Mouse (Mus musculus): ENCODE measurements at regions not wholly inside any gene's neighbourhood (a gene's known extent, or its start where the extent isn't known, plus 50 kb on each side); places are given as distances from the start of the nearest gene placed in this dataset.

GRCm38 (mm10) chr10:99654284-99654683 lies 105.2 kb downstream of the Csl start:
- H3K4me1 ChIP-seq = no peaks in the 10 kb centered on the region
- 88% methylated on average over 4 of the region's 4 CpGs for WGBS

GRCm38 (mm10) chr10:99676557-99677098 lies 82.8 kb downstream of the Csl start:
- 77% methylated on average over 3 of the region's 3 CpGs for WGBS
- Histone ChIP-seq H3K27ac (no peak overlapping the region), H3K9me3 (replicated peaks) (no peaks in the 10 kb centered on the region), H3K4me2 (replicated peaks) (no peak overlapping the region), H3K4me3 (no peak overlapping the region), H3K36me3 (no peaks in the 10 kb centered on the region), H3K9ac (no peak overlapping the region), H3K4me1 (no peaks in the 10 kb centered on the region), H3K27me3 (no peaks in the 10 kb centered on the region)
- ATAC-seq (ENCODE audit: low FRiP score) = no peak

More at GRCm38 (mm10) chr10:99654284-99654683, 105.2 kb downstream of the Csl start:
- H3K9me3 ChIP-seq (replicated peaks) = no peaks in the 10 kb centered on the region
- ATAC-seq (ENCODE audit: low FRiP score) = no peak
- H3K9ac ChIP-seq = no peak overlapping the region
- no peak overlapping the region for H3K27ac ChIP-seq
- no peak overlapping the region for H3K4me2 ChIP-seq (replicated peaks)
- no peaks in the 10 kb centered on the region for H3K27me3 ChIP-seq
- H3K4me3 ChIP-seq = no peak overlapping the region
- H3K36me3 ChIP-seq = no peaks in the 10 kb centered on the region

- WGBS = 80% methylated on average over 9 of the region's 9 CpGs
- H3K4me3 ChIP-seq = no peak overlapping the region
- H3K27me3 ChIP-seq = no peaks in the 10 kb centered on the region
- H3K4me1 ChIP-seq = no peaks in the 10 kb centered on the region
- no peaks in the 10 kb centered on the region for H3K36me3 ChIP-seq
- H3K27ac ChIP-seq = no peak overlapping the region
- ATAC-seq (ENCODE audit: low FRiP score) = no peak
- no peaks in the 10 kb centered on the region for H3K9me3 ChIP-seq (replicated peaks)
- no peak overlapping the region for H3K4me2 ChIP-seq (replicated peaks)
- no peak overlapping the region for H3K9ac ChIP-seq
Observed at GRCm38 (mm10) chr10:99678096-99678495, 81.4 kb downstream of the Csl start.

- Histone ChIP-seq H3K4me1 (no peaks in the 10 kb centered on the region), H3K4me2 (replicated peaks) (no peak overlapping the region), H3K27ac (no peak overlapping the region), H3K4me3 (no peak overlapping the region), H3K9ac (no peak overlapping the region), H3K27me3 (no peaks in the 10 kb centered on the region), H3K9me3 (replicated peaks) (no peaks in the 10 kb centered on the region), H3K36me3 (no peaks in the 10 kb centered on the region)
- ATAC-seq (ENCODE audit: low FRiP score) = no peak
- WGBS = 88% methylated on average over 6 of the region's 6 CpGs
Observed at GRCm38 (mm10) chr10:99679813-99680212, 79.6 kb downstream of the Csl start.

- H3K9me3 ChIP-seq (replicated peaks) = no peaks in the 10 kb centered on the region
- ATAC-seq (ENCODE audit: low FRiP score) = peak; percentile 70
- no peaks in the 10 kb centered on the region for H3K4me1 ChIP-seq
- H3K27ac ChIP-seq = peak overlapping the region; percentile 69
- H3K36me3 ChIP-seq = no peaks in the 10 kb centered on the region
- 45% methylated on average over 4 of the region's 4 CpGs for WGBS
- no peaks in the 10 kb centered on the region for H3K27me3 ChIP-seq
- H3K4me3 ChIP-seq = no peak overlapping the region
- H3K9ac ChIP-seq = no peak overlapping the region
- H3K4me2 ChIP-seq (replicated peaks) = no peak overlapping the region
Observed at GRCm38 (mm10) chr10:99681932-99682331, 77.5 kb downstream of the Csl start.

GRCm38 (mm10) chr10:99682350-99682749 lies 77.1 kb downstream of the Csl start:
- Histone ChIP-seq H3K9ac (no peak overlapping the region), H3K4me1 (no peaks in the 10 kb centered on the region), H3K4me3 (no peak overlapping the region), H3K9me3 (replicated peaks) (no peaks in the 10 kb centered on the region), H3K27ac (peak overlapping the region; percentile 69; the same call in 1 of the 2 replicates), H3K27me3 (no peaks in the 10 kb centered on the region), H3K4me2 (replicated peaks) (no peak overlapping the region), H3K36me3 (no peaks in the 10 kb centered on the region)
- peak; percentile 73 for ATAC-seq (ENCODE audit: low FRiP score)
- 70% methylated on average over 9 of the region's 9 CpGs for WGBS

- no peak overlapping the region for H3K4me2 ChIP-seq (replicated peaks)
- no peaks in the 10 kb centered on the region for H3K4me1 ChIP-seq
- H3K27ac ChIP-seq = no peak overlapping the region
- no peak for ATAC-seq (ENCODE audit: low FRiP score)
- 18% methylated on average over 3 of the region's 3 CpGs for WGBS
- no peaks in the 10 kb centered on the region for H3K27me3 ChIP-seq
- no peaks in the 10 kb centered on the region for H3K9me3 ChIP-seq (replicated peaks)
- H3K36me3 ChIP-seq = no peaks in the 10 kb centered on the region
- no peak overlapping the region for H3K4me3 ChIP-seq
- no peak overlapping the region for H3K9ac ChIP-seq
Observed at GRCm38 (mm10) chr10:99683310-99683709, 76.1 kb downstream of the Csl start.

- WGBS = 32% methylated on average over 5 of the region's 5 CpGs
- no peak for ATAC-seq (ENCODE audit: low FRiP score)
Observed at GRCm38 (mm10) chr10:99685911-99686310, 73.5 kb downstream of the Csl start.

GRCm38 (mm10) chr10:99687011-99687410 lies 72.4 kb downstream of the Csl start:
- Histone ChIP-seq H3K9me3 (replicated peaks) (no peaks in the 10 kb centered on the region), H3K36me3 (no peaks in the 10 kb centered on the region), H3K4me3 (no peak overlapping the region), H3K4me1 (no peaks in the 10 kb centered on the region), H3K4me2 (replicated peaks) (no peak overlapping the region), H3K27me3 (no peaks in the 10 kb centered on the region), H3K27ac (no peak overlapping the region), H3K9ac (no peak overlapping the region)
- no peak for ATAC-seq (ENCODE audit: low FRiP score)
- 69% methylated on average over 4 of the region's 4 CpGs for WGBS

More at GRCm38 (mm10) chr10:99685911-99686310, 73.5 kb downstream of the Csl start:
- no peaks in the 10 kb centered on the region for H3K4me1 ChIP-seq
- no peak overlapping the region for H3K4me3 ChIP-seq
- no peaks in the 10 kb centered on the region for H3K27me3 ChIP-seq
- no peak overlapping the region for H3K27ac ChIP-seq
- H3K9me3 ChIP-seq (replicated peaks) = no peaks in the 10 kb centered on the region
- no peak overlapping the region for H3K4me2 ChIP-seq (replicated peaks)
- H3K36me3 ChIP-seq = no peaks in the 10 kb centered on the region
- H3K9ac ChIP-seq = no peak overlapping the region

- ATAC-seq (ENCODE audit: low FRiP score) = no peak
- no peaks in the 10 kb centered on the region for H3K9me3 ChIP-seq (replicated peaks)
- no peaks in the 10 kb centered on the region for H3K27me3 ChIP-seq
- no peaks in the 10 kb centered on the region for H3K4me1 ChIP-seq
- 76% methylated on average over 8 of the region's 8 CpGs for WGBS
- no peak overlapping the region for H3K4me2 ChIP-seq (replicated peaks)
- no peaks in the 10 kb centered on the region for H3K36me3 ChIP-seq
- H3K9ac ChIP-seq = no peak overlapping the region
- H3K27ac ChIP-seq = no peak overlapping the region
- no peak overlapping the region for H3K4me3 ChIP-seq
Observed at GRCm38 (mm10) chr10:99697696-99698095, 61.8 kb downstream of the Csl start.

- Histone ChIP-seq H3K27ac (no peak overlapping the region), H3K9ac (no peak overlapping the region), H3K4me3 (no peak overlapping the region), H3K27me3 (no peaks in the 10 kb centered on the region), H3K36me3 (no peaks in the 10 kb centered on the region), H3K4me1 (no peaks in the 10 kb centered on the region), H3K9me3 (replicated peaks) (no peaks in the 10 kb centered on the region), H3K4me2 (replicated peaks) (no peak overlapping the region)
- WGBS = 39% methylated on average over 3 of the region's 3 CpGs
- peak; percentile 46; the same call in 1 of the 2 replicates for ATAC-seq (ENCODE audit: low FRiP score)
Observed at GRCm38 (mm10) chr10:99699498-99699897, 60.0 kb downstream of the Csl start.

- Histone ChIP-seq H3K4me3 (no peak overlapping the region), H3K27ac (no peak overlapping the region), H3K9me3 (replicated peaks) (no peaks in the 10 kb centered on the region), H3K36me3 (no peaks in the 10 kb centered on the region), H3K9ac (no peak overlapping the region), H3K27me3 (no peaks in the 10 kb centered on the region), H3K4me1 (no peaks in the 10 kb centered on the region), H3K4me2 (replicated peaks) (no peak overlapping the region)
- no peak for ATAC-seq (ENCODE audit: low FRiP score)
- WGBS = 52% methylated on average over 2 of the region's 2 CpGs
Observed at GRCm38 (mm10) chr10:99700052-99700777, 59.2 kb downstream of the Csl start.

All from hindbrain, embryonic 12.5 days (tissue).